Mouse (Mus musculus): ENCODE measurements at regions not wholly inside any gene's neighbourhood (a gene's known extent, or its start where the extent isn't known, plus 50 kb on each side); places are given as distances from the start of the nearest gene placed in this dataset.

DNA sequence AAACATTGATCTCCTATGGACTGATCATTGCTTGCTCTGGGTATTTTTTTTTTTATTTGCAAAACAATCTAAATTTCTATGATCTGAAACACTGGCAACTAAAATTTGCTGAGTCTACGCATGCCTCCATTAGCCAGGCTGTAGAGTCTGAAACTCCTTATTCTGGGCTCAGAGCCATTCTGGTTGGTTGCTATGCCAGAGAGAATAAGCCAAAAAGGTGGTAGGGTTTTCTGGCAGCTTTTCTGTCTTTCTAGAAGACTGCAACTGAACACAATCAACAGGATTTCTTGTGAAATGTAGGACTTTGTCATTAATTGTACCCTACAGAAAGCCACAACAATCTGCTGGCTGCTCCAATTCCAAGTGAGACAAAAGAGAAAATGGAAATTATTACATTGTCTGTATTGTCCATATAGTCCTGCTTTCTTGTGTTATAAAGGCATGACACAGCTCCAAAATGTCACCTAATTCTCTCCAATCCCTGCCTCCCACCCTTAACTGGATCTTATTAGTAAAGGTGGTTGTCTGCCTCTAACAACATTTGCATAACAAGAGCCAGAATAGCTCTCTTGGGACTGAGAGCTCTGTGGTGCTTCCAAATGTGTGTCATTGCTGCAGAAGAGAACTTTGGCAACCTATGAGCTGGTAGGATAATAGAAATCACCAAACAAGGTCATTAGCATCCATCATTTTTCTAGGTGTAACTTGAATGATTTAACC, 126.7 kb upstream of the Hapln1 start:
- TF ChIP-seq CTCF (IDR thresholded peaks at IDR 0.05; ENCODE audit: low read depth) (no peak), EP300 (IDR thresholded peaks at IDR 0.05; ENCODE audit: low read depth) (no peak)
